18 mouse cellular contexts compared by ENCODE assay signal in the genomic region with DNA sequence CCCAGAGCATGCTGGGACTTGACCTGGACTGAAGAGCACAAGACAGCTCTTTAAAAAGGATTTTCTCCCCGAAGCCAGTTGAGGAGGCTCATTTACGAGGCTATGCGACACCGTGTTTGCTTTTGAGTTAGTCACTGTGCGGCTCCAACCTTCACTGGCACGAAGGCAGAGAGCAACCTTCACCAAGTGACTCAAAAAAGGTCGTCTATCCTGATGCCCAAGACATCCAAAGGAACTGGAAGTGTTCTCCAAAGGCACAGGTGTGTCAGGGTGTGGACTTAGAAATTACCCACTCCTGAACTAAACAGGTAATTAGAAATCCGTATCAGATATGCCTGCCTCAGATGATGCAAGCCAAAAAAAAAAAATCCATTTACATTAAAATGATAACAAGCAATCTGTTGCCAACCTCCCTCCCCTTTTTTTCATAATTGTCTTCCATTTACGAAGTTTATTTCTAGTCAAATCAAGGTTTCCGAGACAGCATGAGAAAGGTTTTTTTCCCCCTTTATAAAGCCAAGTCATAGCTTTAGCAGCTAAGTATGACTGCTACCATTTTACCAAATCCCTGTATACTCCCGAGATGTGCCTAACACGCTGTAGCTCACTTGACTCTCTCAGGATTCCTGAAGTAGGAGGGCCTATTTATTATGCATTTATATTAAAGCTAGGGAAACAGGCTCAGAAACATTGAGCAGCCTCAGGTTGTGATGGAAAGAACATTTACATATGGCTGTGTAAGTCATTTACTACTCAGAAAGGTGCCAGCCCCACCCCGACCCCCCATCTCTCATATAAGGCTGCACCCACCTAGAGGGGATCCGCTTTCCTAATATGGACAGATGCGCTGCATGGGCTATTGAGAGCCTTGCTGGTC.
DNase-seq lines count a peak whose midpoint lies in the region; ATAC-seq lines count a peak whose summit lies in the region.
"Had no signal": no experiment of that assay in that cellular context is flagged by ENCODE, and none has a peak within 500 bp of the region (broad histone marks: within the 10 kb centered on the region; RNA-seq: fewer than 3 reads in every experiment).

No protein-coding gene starts in this region.

- H3K27ac ChIP-seq in forebrain, embryonic 10.5 days: 0 out of 2 replicates have a peak overlapping the region, but pooled peaks have one; percentile 8
- no peak overlapping the region for H3K27ac ChIP-seq in forebrain, embryonic 15.5 days (replicated peaks)
- peak overlapping the region; percentile 67 for H3K27ac ChIP-seq in lung, embryonic 15.5 days
- H3K27ac ChIP-seq: forebrain, embryonic 13.5 days; liver, embryonic 15.5 days; midbrain, embryonic 12.5 days; neural tube, embryonic 13.5 days had no signal

- H3K36me3 ChIP-seq in forebrain, embryonic 10.5 days (replicated peaks): no peaks in the 10 kb centered on the region
- no peaks in the 10 kb centered on the region for H3K36me3 ChIP-seq in forebrain, embryonic 15.5 days
- no peaks in the 10 kb centered on the region for H3K36me3 ChIP-seq in lung, embryonic 15.5 days
- H3K36me3 ChIP-seq: G1E; liver, embryonic 15.5 days; midbrain, embryonic 12.5 days; neural tube, embryonic 13.5 days had no signal

- no peak overlapping the region for H3K4me2 ChIP-seq in forebrain, embryonic 15.5 days (replicated peaks)
- no peak overlapping the region for H3K4me2 ChIP-seq in lung, embryonic 15.5 days
- H3K4me2 ChIP-seq: forebrain, embryonic 13.5 days; liver, embryonic 15.5 days; midbrain, embryonic 12.5 days; neural tube, embryonic 13.5 days had no signal

- H3K4me3 ChIP-seq in forebrain, embryonic 10.5 days: no peak overlapping the region
- no peak overlapping the region for H3K4me3 ChIP-seq in forebrain, embryonic 15.5 days
- H3K4me3 ChIP-seq in lung, embryonic 15.5 days: no peak overlapping the region
- H3K4me3 ChIP-seq: forebrain, embryonic 13.5 days; liver, embryonic 15.5 days; midbrain, embryonic 12.5 days; neural tube, embryonic 13.5 days had no signal

- peaks cover 3% of the 10 kb centered on the region; the same call in 1 of the 2 replicates for H3K9me3 ChIP-seq in forebrain, embryonic 10.5 days
- no peaks in the 10 kb centered on the region for H3K9me3 ChIP-seq in forebrain, embryonic 15.5 days
- no peaks in the 10 kb centered on the region for H3K9me3 ChIP-seq in lung, embryonic 15.5 days
- H3K9me3 ChIP-seq: forebrain, embryonic 13.5 days; G1E; liver, embryonic 15.5 days; midbrain, embryonic 12.5 days; neural tube, embryonic 13.5 days had no signal

- 70% methylated on average over 15 of the region's 15 CpGs for WGBS in forebrain, embryonic 10.5 days
- 72% methylated on average over 15 of the region's 15 CpGs for WGBS in forebrain, embryonic 15.5 days
- WGBS in lung, embryonic 15.5 days: 59% methylated on average over 15 of the region's 15 CpGs

- no peak overlapping the region for H3K9ac ChIP-seq in forebrain, embryonic 15.5 days (replicated peaks)
- H3K9ac ChIP-seq in lung, embryonic 15.5 days: no peak overlapping the region
- H3K9ac ChIP-seq: forebrain, embryonic 13.5 days; liver, embryonic 15.5 days; midbrain, embryonic 12.5 days; neural tube, embryonic 13.5 days had no signal

- peaks cover 29% of the 10 kb centered on the region for H3K4me1 ChIP-seq in forebrain, embryonic 10.5 days
- no peaks in the 10 kb centered on the region for H3K4me1 ChIP-seq in forebrain, embryonic 15.5 days
- H3K4me1 ChIP-seq in lung, embryonic 15.5 days: peaks cover 35% of the 10 kb centered on the region
- H3K4me1 ChIP-seq: forebrain, embryonic 13.5 days; liver, embryonic 15.5 days; midbrain, embryonic 12.5 days had no signal

- no peak for ATAC-seq in forebrain, embryonic 15.5 days (replicated peaks)
- no peak for ATAC-seq in lung, embryonic 15.5 days (ENCODE audit: borderline replicate concordance, extremely low read depth, low FRiP score, low TSS enrichment)
- ATAC-seq: activated CD4-positive, CD25-positive, alpha-beta regulatory T cell, adult 4 months; forebrain, embryonic 13.5 days had no signal

- H3K27me3 ChIP-seq in forebrain, embryonic 10.5 days (ENCODE audit: poor library complexity, severe bottlenecking): 0 out of 2 replicates have a peak, but pooled peaks cover 16% of the 10 kb centered on the region
- no peaks in the 10 kb centered on the region for H3K27me3 ChIP-seq in forebrain, embryonic 15.5 days
- H3K27me3 ChIP-seq in lung, embryonic 15.5 days: no peaks in the 10 kb centered on the region
- H3K27me3 ChIP-seq: forebrain, embryonic 13.5 days; liver, embryonic 15.5 days; midbrain, embryonic 12.5 days; neural tube, embryonic 13.5 days had no signal

- DNase-seq in forebrain, embryonic 10.5 days (ENCODE audit: extremely low spot score, low spot score): no peak
- no peak for DNase-seq in lung, adult 18-20 months
- peak; percentile 9 to 23 for DNase-seq in urinary bladder, postnatal 36 days (ENCODE audit: low spot score in 2 of 2)
- no peak for DNase-seq in urinary bladder, postnatal 25 days (ENCODE audit: low spot score)
- DNase-seq in frontal cortex, postnatal 14 days (ENCODE audit: low spot score in 2 of 2): no peak
- DNase-seq: adrenal gland, postnatal 25 days; cerebellum, adult 11-12 months; cerebellum, postnatal 25 days; gastrocnemius, postnatal 36 days; thymus, postnatal 36 days had no signal

Comparison
In these comparisons a context has a peak if more than half of its experiments do, and no peak if none do; other contexts are left out.
1. DNase-seq: peak in urinary bladder, postnatal 36 days (2 of 2); none in forebrain, embryonic 10.5 days (single experiment), lung, adult 18-20 months (0 of 2), urinary bladder, postnatal 25 days (single experiment) and frontal cortex, postnatal 14 days (0 of 2).